Mouse (Mus musculus) heart, embryonic 11.5 days (tissue): Measurements from ENCODE around the gene Gprc5a. TPM values are rescaled to one million over a fixed set of nuclear protein-coding genes. Genes with fewer than 3 reads are reported as not detected.

Experiments used
- ATAC-seq: fragments of 200-750 bp; cut with Nextera tagmentation; replicated peaks from 2 replicates; pipeline ENCODE4 v1.8.0; 2017; ENCODE audit warnings: moderate library complexity; ENCODE audit not compliant: insufficient number of reproducible peaks, low FRiP score, low TSS enrichment
- H3K27ac ChIP-seq: fragments of 300-500 bp; sonication (generic); 2 replicates; pipeline ENCODE4 v1.5.1; 2014; ENCODE audit warnings: mild to moderate bottlenecking, low read depth, low read length
- H3K27me3 ChIP-seq: fragments of 300-500 bp; sonication (generic); 2 replicates; pipeline ENCODE4 v1.6.1; 2014; ENCODE audit warnings: mild to moderate bottlenecking, low read length, mixed read lengths; ENCODE audit not compliant: control insufficient read depth, insufficient read depth
- H3K36me3 ChIP-seq: fragments of 300-500 bp; sonication (generic); 2 replicates; pipeline ENCODE4 v1.6.1; 2014; ENCODE audit warnings: mild to moderate bottlenecking, low read length, moderate library complexity, mixed read lengths; ENCODE audit not compliant: control insufficient read depth, insufficient read depth
- H3K4me1 ChIP-seq: fragments of 300-500 bp; sonication (generic); 2 replicates; pipeline ENCODE4 v1.6.1; 2014; ENCODE audit warnings: low read length; ENCODE audit not compliant: control insufficient read depth, insufficient read depth
- H3K4me2 ChIP-seq: fragments of 300-500 bp; sonication (generic); 2 replicates; pipeline ENCODE4 v1.6.1; 2014; ENCODE audit warnings: mild to moderate bottlenecking, moderate library complexity
- H3K4me3 ChIP-seq: fragments of 300-500 bp; sonication (generic); 2 replicates; pipeline ENCODE4 v1.5.1; 2014; ENCODE audit warnings: low read depth, low read length
- H3K9ac ChIP-seq: fragments of 300-500 bp; sonication (generic); 2 replicates; pipeline ENCODE4 v1.6.1; 2014; ENCODE audit warnings: mild to moderate bottlenecking, low read depth, low read length, moderate library complexity
- H3K9me3 ChIP-seq: fragments of 300-500 bp; sonication (generic); replicated peaks from 2 replicates; pipeline ENCODE4 v1.6.1; 2016; ENCODE audit warnings: low read length; ENCODE audit not compliant: control insufficient read depth
- WGBS: fragments of 180-500 bp; shearing (Covaris S2); extraction: QIAGEN DNeasy Blood & Tissue Kit; methylation state at CpG from one replicate; pipeline ENCODE4 v1.1.7; 2014; ENCODE audit not compliant: insufficient replicate concordance; 5-methylcytosine and 5-hydroxymethylcytosine counted together
- polyA plus RNA-seq: library from polyadenylated mRNA; unstranded; fragments of >200 nt; fragmentation: Nextera tagmentation; extraction: Ambion mirVana; gene quantifications from 2 replicates; pipeline ENCODE4 v1.2.1, GENCODE M21; 2014

The Gprc5a gene
- polyA plus RNA-seq, 1 experiment from 2014 or later: 4.3 TPM

- 92% methylated on average over 9 of the region's 9 CpGs for WGBS
- no peaks in the 10 kb centered on the region for H3K9me3 ChIP-seq
- H3K9ac ChIP-seq: no peak overlapping the region
- H3K4me1 ChIP-seq: peaks cover 11% of the 10 kb centered on the region
- no peaks in the 10 kb centered on the region for H3K36me3 ChIP-seq
- H3K4me3 ChIP-seq: no peak overlapping the region
- no peak for ATAC-seq
- H3K27ac ChIP-seq: no peak overlapping the region
- no peak overlapping the region for H3K4me2 ChIP-seq
- no peaks in the 10 kb centered on the region for H3K27me3 ChIP-seq
Observed at GRCm38 (mm10) chr6:135133486-135133885, 68.0 kb downstream of the Gprc5a start.

Other genes starting within 250 kb of the Gprc5a start
- gene Crebl2, start 235.5 kb upstream of the Gprc5a start, polyA plus RNA-seq: 1.3 and 1.5 TPM in 2 replicates
- 11.1 and 12.0 TPM in 2 replicates for gene Gpr19, start 167.1 kb upstream of the Gprc5a start, polyA plus RNA-seq
- 13.9 and 14.7 TPM in 2 replicates for gene Cdkn1b, start 145.2 kb upstream of the Gprc5a start, polyA plus RNA-seq
- 4.3 TPM in 2 replicates for gene Apold1, start 83.9 kb upstream of the Gprc5a start, polyA plus RNA-seq
- 74.6 and 78.3 TPM in 2 replicates for gene Ddx47, start 54.0 kb upstream of the Gprc5a start, polyA plus RNA-seq
- gene Gprc5d, start 52.6 kb downstream of the Gprc5a start, polyA plus RNA-seq: not detected in 2 replicates
- 11.2 and 11.3 TPM in 2 replicates for gene Fam234b, start 132.3 kb downstream of the Gprc5a start, polyA plus RNA-seq
- 7.2 and 15.2 TPM in 2 replicates for gene Hebp1, start 132.4 kb downstream of the Gprc5a start, polyA plus RNA-seq
- 1.0 and 1.1 TPM in 2 replicates for gene Gsg1, start 188.7 kb downstream of the Gprc5a start, polyA plus RNA-seq
- not detected in 2 replicates for gene Pbp2, start 244.8 kb downstream of the Gprc5a start, polyA plus RNA-seq